In genomic region chr2:29388937-29389336, GRCm38 (mm10) we compare ENCODE assay signal across 17 mouse cellular contexts. TPM values are rescaled to one million over a fixed set of nuclear protein-coding genes. Genes with fewer than 3 reads are reported as not detected.
DNase-seq lines count a peak whose midpoint lies in the region; ATAC-seq and TF ChIP-seq lines count a peak whose summit lies in the region.
"Had no signal": no experiment of that assay in that cellular context is flagged by ENCODE, and none has a peak within 500 bp of the region (broad histone marks: within the 10 kb centered on the region; RNA-seq: fewer than 3 reads in every experiment).

No protein-coding gene starts in this region.

- H3K36me3 ChIP-seq in forebrain, embryonic 15.5 days = no peaks in the 10 kb centered on the region
- no peaks in the 10 kb centered on the region for H3K36me3 ChIP-seq in forebrain, embryonic 11.5 days (ENCODE audit: control insufficient read depth, insufficient read depth, low read length)
- no peaks in the 10 kb centered on the region for H3K36me3 ChIP-seq in kidney, embryonic 16.5 days (ENCODE audit: insufficient read depth, low read length)
- no peaks in the 10 kb centered on the region for H3K36me3 ChIP-seq in kidney, adult 2 months (ENCODE audit: control insufficient read depth, insufficient read depth, low read length)
- H3K36me3 ChIP-seq: embryonic facial prominence, embryonic 12.5 days; hindbrain, embryonic 15.5 days; lung, embryonic 15.5 days had no signal

- no peak overlapping the region for H3K9ac ChIP-seq in forebrain, embryonic 15.5 days (replicated peaks)
- H3K9ac ChIP-seq in forebrain, embryonic 11.5 days (ENCODE audit: low read length) = no peak overlapping the region
- H3K9ac ChIP-seq in kidney, embryonic 16.5 days (replicated peaks; ENCODE audit: low read length) = no peak overlapping the region
- H3K9ac ChIP-seq: embryonic facial prominence, embryonic 12.5 days; hindbrain, embryonic 15.5 days; lung, embryonic 15.5 days had no signal

- H3K27ac ChIP-seq in forebrain, embryonic 15.5 days (replicated peaks) = peak overlapping the region; percentile 74
- no peak overlapping the region for H3K27ac ChIP-seq in forebrain, embryonic 11.5 days (ENCODE audit: low read depth, low read length)
- H3K27ac ChIP-seq in kidney, embryonic 16.5 days (ENCODE audit: low read length) = no peak overlapping the region
- H3K27ac ChIP-seq in kidney, adult 2 months (ENCODE audit: insufficient read depth, low read depth, low read length) = no peak overlapping the region
- H3K27ac ChIP-seq: embryonic facial prominence, embryonic 12.5 days; hindbrain, embryonic 15.5 days; lung, embryonic 15.5 days had no signal

- TF ChIP-seq CTCF in kidney, adult 2 months (conservative IDR thresholded peaks at IDR 0.05; ENCODE audit: insufficient read depth, insufficient read length, low read depth, low read length) = no peak

- H3K4me2 ChIP-seq in forebrain, embryonic 15.5 days (replicated peaks) = no peak overlapping the region
- no peak overlapping the region for H3K4me2 ChIP-seq in forebrain, embryonic 11.5 days (ENCODE audit: low read depth, low read length, severe bottlenecking)
- H3K4me2 ChIP-seq in kidney, embryonic 16.5 days (replicated peaks; ENCODE audit: low read depth, low read length) = no peak overlapping the region
- H3K4me2 ChIP-seq: embryonic facial prominence, embryonic 12.5 days; hindbrain, embryonic 15.5 days; lung, embryonic 15.5 days had no signal

- no peak for DNase-seq in forebrain, embryonic 11.5 days (ENCODE audit: low spot score)
- DNase-seq in right cerebral cortex, adult 18-20 months = peak; percentile 71
- DNase-seq in right cerebral cortex, postnatal 14 days = no peak
- peak; percentile 48 for DNase-seq in right cerebral cortex, postnatal 25 days
- DNase-seq in testis, postnatal 10 days (ENCODE audit: low spot score) = no peak
- no peak for DNase-seq in kidney, adult 2 months
- DNase-seq: adrenal gland, postnatal 25 days; heart, adult 18-20 months; heart, postnatal 10 days; layer of hippocampus, postnatal 36 days; liver had no signal

- no peak overlapping the region for H3K4me3 ChIP-seq in forebrain, embryonic 15.5 days
- no peak overlapping the region for H3K4me3 ChIP-seq in forebrain, embryonic 11.5 days (ENCODE audit: low read depth, low read length)
- H3K4me3 ChIP-seq in kidney, embryonic 16.5 days (ENCODE audit: low read length) = no peak overlapping the region
- no peak overlapping the region for H3K4me3 ChIP-seq in kidney, adult 2 months (ENCODE audit: insufficient read depth, low read depth, low read length)
- H3K4me3 ChIP-seq: embryonic facial prominence, embryonic 12.5 days; hindbrain, embryonic 15.5 days; lung, embryonic 15.5 days had no signal

- ATAC-seq in forebrain, embryonic 15.5 days (replicated peaks) = no peak
- no peak for ATAC-seq in forebrain, embryonic 11.5 days (replicated peaks; ENCODE audit: low FRiP score)
- ATAC-seq in kidney, embryonic 16.5 days (ENCODE audit: low FRiP score, low TSS enrichment) = no peak

- no peak for TF ChIP-seq POLR2A in kidney, adult 2 months (IDR thresholded peaks at IDR 0.05; ENCODE audit: low read depth, low read length)

- peaks cover 37% of the 10 kb centered on the region for H3K4me1 ChIP-seq in forebrain, embryonic 15.5 days
- 0 out of 2 replicates have a peak, but pooled peaks cover 5% of the 10 kb centered on the region for H3K4me1 ChIP-seq in forebrain, embryonic 11.5 days (replicated peaks; ENCODE audit: control insufficient read depth, insufficient read depth, low read length)
- H3K4me1 ChIP-seq in kidney, embryonic 16.5 days (ENCODE audit: insufficient read depth, low read length) = no peaks in the 10 kb centered on the region
- no peaks in the 10 kb centered on the region; the same call in 1 of the 2 replicates for H3K4me1 ChIP-seq in kidney, adult 2 months (ENCODE audit: control insufficient read depth, insufficient read depth, low read length)
- H3K4me1 ChIP-seq: embryonic facial prominence, embryonic 12.5 days; lung, embryonic 15.5 days had no signal

- H3K27me3 ChIP-seq in forebrain, embryonic 15.5 days = no peaks in the 10 kb centered on the region
- H3K27me3 ChIP-seq in forebrain, embryonic 11.5 days (ENCODE audit: control insufficient read depth, insufficient read depth, low read length) = no peaks in the 10 kb centered on the region
- H3K27me3 ChIP-seq in kidney, embryonic 16.5 days (ENCODE audit: insufficient read depth, low read length) = no peaks in the 10 kb centered on the region
- no peaks in the 10 kb centered on the region for H3K27me3 ChIP-seq in kidney, adult 2 months (replicated peaks; ENCODE audit: control insufficient read depth, insufficient read depth, low read length)
- H3K27me3 ChIP-seq: embryonic facial prominence, embryonic 12.5 days; hindbrain, embryonic 15.5 days; lung, embryonic 15.5 days had no signal

- no peaks in the 10 kb centered on the region for H3K9me3 ChIP-seq in forebrain, embryonic 15.5 days
- H3K9me3 ChIP-seq in forebrain, embryonic 11.5 days (ENCODE audit: control insufficient read depth, low read length) = no peaks in the 10 kb centered on the region
- no peaks in the 10 kb centered on the region for H3K9me3 ChIP-seq in kidney, embryonic 16.5 days (ENCODE audit: low read length)
- H3K9me3 ChIP-seq: embryonic facial prominence, embryonic 12.5 days; G1E; hindbrain, embryonic 15.5 days; lung, embryonic 15.5 days had no signal

- 67% methylated on average over 7 of the region's 7 CpGs for WGBS in forebrain, embryonic 15.5 days
- WGBS in forebrain, embryonic 11.5 days = 94% methylated on average over 7 of the region's 7 CpGs
- 88% methylated on average over 7 of the region's 7 CpGs for WGBS in kidney, embryonic 16.5 days
- 88% methylated on average over 7 of the region's 7 CpGs for WGBS in kidney, adult 2 months

RNA-seq across cellular contexts. Expression of gene Med27, which starts 42.3 kb away (rescaled TPM):
- polyA plus RNA-seq in forebrain, embryonic 15.5 days (2015; fragmentation: Nextera tagmentation; extraction: Ambion mirVana) = 96.9 and 100 TPM in 2 replicates
- 65.9 and 70.1 TPM in 2 replicates for polyA plus RNA-seq in forebrain, embryonic 11.5 days (2014; fragmentation: Nextera tagmentation; extraction: Ambion mirVana)
- 53.0 and 56.9 TPM in 2 replicates for polyA plus RNA-seq in kidney, embryonic 16.5 days (2015; fragmentation: Nextera tagmentation; extraction: Ambion mirVana)
- polyA plus RNA-seq in kidney, adult 2 months (2012; rRNA removed) = 25.9 and 31.4 TPM in 2 replicates

Comparison
In these comparisons a context has a peak if more than half of its experiments do, and no peak if none do; other contexts are left out.
1. DNase-seq: peak in right cerebral cortex, adult 18-20 months (single experiment) and right cerebral cortex, postnatal 25 days (single experiment); none in forebrain, embryonic 11.5 days (single experiment), right cerebral cortex, postnatal 14 days (single experiment), testis, postnatal 10 days (single experiment) and kidney, adult 2 months (single experiment).